Mouse (Mus musculus) left cerebral cortex, adult 2 months (tissue): ENCODE measurements around the gene Olfr370. TPM values are rescaled to one million over a fixed set of nuclear protein-coding genes. Genes with fewer than 3 reads are reported as not detected.
"Not testable (repeated sequence)": the region's sequence is repeated elsewhere in the genome, so short reads cannot be mapped to it uniquely, and the experiment has no call there.

Experiments
- DNase-seq, 2 experiments: peaks; one replicate each; pipeline ENCODE4 v3.0.0; 2021 to 2022; ENCODE audit warnings: low spot score in 2 of 2, mixed read lengths in 1 of 2; ENCODE audit errors: extremely low spot score in 1 of 2
- H3K27ac ChIP-seq: fragments of 200-600 bp; 2 replicates; pipeline ENCODE4 v1.8.1; 2022
- H3K4me3 ChIP-seq: fragments of 200-600 bp; 2 replicates; pipeline ENCODE4 v1.8.1; 2022
- CTCF ChIP-seq: fragments of 200-600 bp; IDR thresholded peaks from 2 replicates; pipeline ENCODE4 v1.8.1; 2022; ENCODE audit warnings: antibody characterized with exemption, mild to moderate bottlenecking, moderate library complexity
- intact Hi-C: fragments of 180-260 bp; cut with DNase I; formaldehyde crosslinking; loops from one replicate; pipeline ENCODE4 v1.15.1; 2025
- total RNA-seq, 2 experiments: library from RNA; stranded (reverse); gene quantifications; 2 replicates each; pipeline ENCODE4 v1.2.3; 2021

Gene Olfr370
- total RNA-seq, 2 experiments from 2014 or later: not detected

DNA sequence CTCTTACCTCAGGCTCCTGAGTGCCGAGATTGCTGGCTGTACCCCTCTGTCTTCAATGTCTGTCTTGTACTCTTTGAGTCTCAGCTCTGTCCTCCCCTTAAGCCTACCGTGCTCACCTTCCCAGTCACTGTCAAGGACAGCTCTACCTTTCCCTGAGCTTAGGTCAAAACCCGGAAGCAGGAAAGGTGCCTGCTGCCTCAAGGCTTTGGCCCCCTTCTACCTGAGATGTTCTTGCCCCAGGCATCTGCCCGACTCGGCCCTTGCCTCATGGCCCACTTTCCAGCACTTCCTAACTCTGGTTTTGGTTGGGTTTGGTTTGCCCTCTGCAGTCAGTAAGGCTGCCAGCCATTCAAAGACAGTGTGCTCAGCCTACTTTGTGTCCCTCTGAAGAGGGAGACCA, 33.2 kb downstream of the Olfr370 start:
- intact Hi-C loops: loop anchor here (5.0 kb wide), 1 partner anchor 54 kb away; no protein-coding TSS in a partner anchor
- no peak overlapping the region for H3K4me3 ChIP-seq
- TF ChIP-seq CTCF: no peak
- H3K27ac ChIP-seq: no peak overlapping the region
- no peak for DNase-seq

DNA sequence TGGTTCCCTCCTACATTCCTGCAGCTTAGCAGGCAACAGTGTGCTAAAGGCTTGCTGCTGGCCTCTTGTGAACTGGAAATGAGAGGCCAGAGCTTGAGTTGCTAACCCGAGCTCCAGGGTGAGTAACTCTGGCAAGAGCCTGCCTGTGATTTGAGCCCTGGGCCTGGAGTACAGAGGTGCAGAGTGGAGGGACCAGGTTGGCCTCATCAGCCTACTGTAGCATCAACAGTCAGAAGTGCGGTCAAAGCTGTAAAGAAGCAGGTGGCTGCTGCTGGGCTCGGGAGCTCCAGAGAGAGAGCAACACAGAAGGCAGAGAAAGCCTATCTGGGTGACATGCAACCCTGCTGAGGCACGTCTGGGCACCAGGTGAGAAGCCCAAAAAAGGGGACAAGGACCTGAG, 33.6 kb downstream of the Olfr370 start:
- no peak for TF ChIP-seq CTCF
- H3K4me3 ChIP-seq: no peak overlapping the region
- peak in 1 of 2 experiments; percentile 11 for DNase-seq
- intact Hi-C loops: loop anchor here (5.0 kb wide), 1 partner anchor 53 kb away; no protein-coding TSS in a partner anchor
- no peak overlapping the region for H3K27ac ChIP-seq

DNA sequence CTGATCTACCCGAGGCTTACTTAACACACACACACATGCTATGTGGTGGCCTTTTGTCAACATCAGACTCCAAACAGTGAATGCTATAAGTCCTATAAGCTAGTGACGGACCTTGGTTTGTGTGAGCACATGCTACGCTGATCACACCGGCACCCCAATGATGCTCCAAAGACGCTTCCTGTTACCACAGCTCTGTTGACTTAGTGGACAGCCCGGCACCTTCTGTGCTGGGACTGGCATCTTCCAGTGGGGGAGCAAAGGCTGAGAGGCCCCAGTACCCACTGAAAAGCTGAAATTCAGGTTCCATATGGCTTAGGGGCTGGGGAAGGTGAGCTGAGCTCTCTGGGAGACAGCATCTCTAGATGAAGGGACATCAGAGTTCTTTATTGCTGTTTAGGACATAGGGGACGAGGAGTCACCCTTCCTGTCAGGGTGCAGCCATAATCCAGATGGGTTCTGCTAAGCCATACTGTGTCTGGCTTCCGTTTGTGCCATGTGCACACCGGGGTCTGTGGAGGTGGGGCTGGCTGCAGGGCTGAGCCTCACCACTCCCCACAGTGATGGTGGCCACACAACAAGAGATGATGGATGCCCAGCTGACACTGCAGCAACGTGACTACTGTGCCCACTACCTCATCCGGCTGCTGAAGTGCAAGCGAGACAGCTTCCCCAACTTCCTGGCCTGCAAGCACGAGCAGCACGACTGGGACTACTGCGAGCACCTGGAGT, 34.9 kb downstream of the Olfr370 start:
- Histone ChIP-seq H3K4me3 (no peak overlapping the region), H3K27ac (no peak overlapping the region; the same call in 1 of the 2 replicates)
- peak; percentile 9 to 13 for DNase-seq
- TF ChIP-seq CTCF: no peak
- intact Hi-C loops: no loop called here

DNA sequence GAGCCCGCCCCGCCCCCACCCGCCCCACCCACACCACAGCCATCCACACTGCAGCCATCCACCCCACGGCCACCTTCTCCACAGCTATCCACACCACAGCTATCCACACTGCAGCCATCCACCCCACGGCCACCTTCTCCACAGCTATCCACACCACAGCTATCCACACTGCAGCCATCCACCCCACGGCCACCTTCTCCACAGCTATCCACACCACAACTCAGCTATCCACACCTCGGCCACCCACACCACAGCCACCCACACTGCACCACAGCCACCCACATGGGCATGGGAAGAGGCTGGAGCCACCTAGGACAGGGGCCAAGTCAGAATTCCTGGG, 35.4 kb downstream of the Olfr370 start:
- H3K4me3 ChIP-seq, H3K27ac ChIP-seq, intact Hi-C loops: not testable (repeated sequence)
- DNase-seq: peak in 1 of 2 experiments; percentile 17

DNA sequence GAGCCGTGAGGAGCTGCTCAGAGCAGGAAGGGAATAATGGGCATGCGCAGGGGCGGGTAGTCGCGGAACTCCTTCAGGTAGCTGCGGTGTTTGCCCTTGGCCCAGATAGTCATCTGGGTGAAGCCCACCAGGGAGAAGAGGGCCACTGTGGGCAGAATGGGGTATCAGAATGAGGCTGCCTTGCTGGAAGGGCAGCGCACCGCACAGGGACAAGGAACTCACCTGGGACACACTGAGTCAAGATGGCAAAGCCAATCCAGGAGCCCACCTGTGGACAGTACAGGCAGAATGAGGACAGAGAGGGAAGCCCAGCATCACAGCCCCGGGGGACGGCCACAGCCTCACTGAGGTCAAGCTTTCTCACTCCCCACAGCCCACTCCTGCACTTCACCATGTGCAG, 36.2 kb downstream of the Olfr370 start:
- H3K27ac ChIP-seq: no peak overlapping the region
- intact Hi-C loops: no loop called here
- no peak for TF ChIP-seq CTCF
- H3K4me3 ChIP-seq: no peak overlapping the region
- no peak for DNase-seq

DNA sequence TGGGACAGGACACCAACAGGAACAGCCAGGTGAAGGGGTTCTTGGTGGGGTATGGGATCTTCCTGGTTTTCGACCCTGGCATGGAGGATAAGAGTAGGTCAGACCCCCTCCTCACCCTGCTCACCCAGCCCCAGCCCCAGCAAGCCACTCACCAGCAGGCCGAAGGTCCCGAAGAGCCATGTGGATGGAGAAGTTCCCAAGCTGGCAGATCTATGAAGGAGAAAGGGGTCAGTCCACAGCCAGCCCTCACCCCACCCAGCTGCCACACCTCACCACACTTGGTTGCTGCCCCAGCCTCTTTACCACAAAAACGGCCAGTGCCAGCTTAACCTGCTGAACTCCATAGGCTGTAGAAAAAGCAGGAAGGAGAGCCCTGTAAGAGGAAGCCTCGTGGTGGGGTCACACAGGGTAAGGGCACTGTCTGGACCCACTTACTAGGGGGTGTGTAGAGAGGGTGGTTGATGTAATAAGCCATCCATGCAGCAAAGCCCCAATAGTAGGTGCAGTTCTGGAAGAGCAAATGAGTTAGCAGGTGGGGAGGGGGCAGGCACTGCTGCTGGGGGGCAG, 36.7 kb downstream of the Olfr370 start:
- H3K27ac ChIP-seq: no peak overlapping the region
- TF ChIP-seq CTCF: no peak
- DNase-seq: no peak
- intact Hi-C loops: no loop called here
- no peak overlapping the region for H3K4me3 ChIP-seq

DNA sequence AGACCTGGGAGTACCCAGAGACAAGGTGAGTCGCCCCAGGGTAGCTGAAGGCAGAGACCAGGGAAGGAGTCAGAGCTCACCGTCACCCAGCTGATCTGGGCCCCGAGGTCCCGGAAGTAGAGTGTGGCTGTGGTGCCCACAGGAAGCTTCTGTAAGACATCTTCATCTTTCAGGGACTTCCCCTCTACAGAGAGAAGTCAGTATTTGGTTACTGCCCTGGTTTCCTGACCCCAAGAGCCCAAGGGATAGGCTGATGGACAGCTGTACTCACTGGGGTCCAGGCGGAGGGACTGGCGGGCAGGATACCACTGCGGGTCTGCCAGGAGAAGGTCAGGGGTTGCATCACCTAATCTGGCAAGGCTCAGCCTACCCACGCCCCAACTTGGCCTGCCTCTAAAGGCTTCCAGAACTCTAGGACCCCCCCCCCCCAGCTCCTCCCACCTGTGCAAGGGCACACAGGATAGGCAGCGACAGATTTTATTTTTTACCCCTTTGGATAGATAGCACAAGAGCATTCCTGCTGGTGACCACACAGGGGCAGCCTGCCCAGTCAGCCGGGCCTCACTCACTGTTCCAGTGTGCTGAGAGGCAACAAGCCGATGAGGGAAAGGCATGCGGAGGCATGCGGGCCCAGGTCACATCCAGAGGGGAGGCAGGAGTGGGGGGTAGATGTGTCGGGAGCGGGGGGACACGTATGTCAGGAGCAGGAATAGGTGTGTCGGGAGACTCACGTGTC, 37.7 kb downstream of the Olfr370 start:
- TF ChIP-seq CTCF: peak; percentile 23
- DNase-seq: peak in 1 of 2 experiments; percentile 35
- intact Hi-C loops: no loop called here

DNA sequence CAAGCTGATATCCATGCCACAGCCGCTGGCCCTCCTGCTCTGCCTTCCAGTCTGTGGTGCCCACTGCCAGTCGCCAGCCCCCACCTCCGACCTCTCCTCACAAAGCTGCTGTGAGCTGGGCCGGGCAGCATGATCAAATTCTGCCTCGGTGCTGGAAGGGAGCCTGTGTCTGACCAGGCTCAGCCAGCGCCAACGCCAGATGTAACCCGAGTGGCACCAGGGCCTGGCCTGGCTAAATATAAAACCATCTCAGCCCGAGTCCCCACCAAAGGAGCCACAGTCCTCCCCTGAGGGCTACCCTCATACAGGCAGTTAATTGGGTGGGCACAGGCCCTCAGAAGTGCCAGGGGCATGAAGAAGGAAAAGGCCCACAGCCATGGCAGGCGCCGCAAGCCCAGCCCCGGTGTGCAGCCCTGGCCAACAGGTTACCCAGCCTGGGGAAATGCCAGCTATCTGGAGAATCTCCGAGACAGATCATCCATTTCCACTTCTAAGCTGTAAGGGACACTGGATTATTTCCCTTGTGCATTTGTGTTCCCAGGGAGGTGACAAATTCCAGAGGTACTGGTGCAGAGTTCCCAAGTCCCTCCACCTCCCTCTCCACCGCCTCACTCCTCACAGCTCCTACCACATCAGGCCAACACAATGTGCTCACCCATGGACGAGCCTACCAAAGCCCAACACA, 39.2 kb downstream of the Olfr370 start:
- no peak for TF ChIP-seq CTCF
- intact Hi-C loops: no loop called here
- DNase-seq: peak; percentile 10 to 12
- no peak overlapping the region for H3K4me3 ChIP-seq
- H3K27ac ChIP-seq: peak overlapping the region; percentile 20; the same call in 1 of the 2 replicates

More for the DNA sequence above, 37.7 kb downstream of the Olfr370 start:
- peak overlapping the region; percentile 20 for H3K27ac ChIP-seq
- no peak overlapping the region for H3K4me3 ChIP-seq

DNA sequence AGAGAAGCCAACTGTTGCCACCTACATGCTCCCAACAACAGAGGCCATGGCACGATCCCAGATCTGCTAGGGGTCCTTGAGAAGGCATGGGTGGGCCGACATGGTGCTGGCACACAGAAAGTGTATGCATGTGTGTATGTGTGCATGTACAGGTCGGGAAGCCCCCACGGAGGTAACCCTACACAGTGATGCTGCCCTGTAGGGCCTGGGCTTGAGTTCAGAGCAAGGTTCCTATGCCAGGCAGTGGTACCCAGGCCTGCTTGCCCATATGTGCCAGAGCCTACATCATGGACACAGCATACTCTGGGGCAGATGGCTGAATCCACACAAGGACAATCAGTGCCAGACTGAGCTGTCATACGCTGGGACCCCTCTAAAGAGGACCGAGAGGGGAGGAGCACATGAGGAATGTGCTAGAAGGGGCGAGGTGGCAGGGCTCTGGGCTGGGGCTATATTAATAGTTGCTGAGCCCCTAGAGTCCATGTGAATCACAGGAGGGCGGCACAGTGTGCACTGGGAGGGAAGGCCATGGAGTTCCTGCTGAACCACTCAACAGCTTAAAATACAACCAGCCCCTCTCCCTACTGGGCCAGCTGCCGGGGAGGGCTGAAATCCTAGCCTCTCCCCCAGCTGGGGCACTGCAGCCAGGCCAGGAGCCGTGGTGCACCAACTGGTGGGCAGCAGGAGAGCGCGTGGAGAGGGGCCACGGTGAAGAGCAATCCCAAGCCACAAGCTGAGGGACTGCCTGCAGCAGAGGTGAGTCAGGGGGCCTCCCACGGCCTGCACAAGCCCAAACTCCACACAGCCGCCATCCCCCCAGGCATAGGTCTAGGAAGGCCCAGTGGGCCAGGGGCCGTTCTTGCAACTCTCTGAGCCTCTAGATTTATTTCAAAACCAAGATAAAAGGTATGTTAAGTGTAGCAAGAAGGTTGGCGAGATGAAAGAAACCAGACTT, 40.3 kb downstream of the Olfr370 start:
- Histone ChIP-seq H3K27ac (peak overlapping the region; percentile 50), H3K4me3 (no peak overlapping the region)
- intact Hi-C loops: no loop called here
- no peak for TF ChIP-seq CTCF
- peak in 1 of 2 experiments; percentile 10 for DNase-seq

DNA sequence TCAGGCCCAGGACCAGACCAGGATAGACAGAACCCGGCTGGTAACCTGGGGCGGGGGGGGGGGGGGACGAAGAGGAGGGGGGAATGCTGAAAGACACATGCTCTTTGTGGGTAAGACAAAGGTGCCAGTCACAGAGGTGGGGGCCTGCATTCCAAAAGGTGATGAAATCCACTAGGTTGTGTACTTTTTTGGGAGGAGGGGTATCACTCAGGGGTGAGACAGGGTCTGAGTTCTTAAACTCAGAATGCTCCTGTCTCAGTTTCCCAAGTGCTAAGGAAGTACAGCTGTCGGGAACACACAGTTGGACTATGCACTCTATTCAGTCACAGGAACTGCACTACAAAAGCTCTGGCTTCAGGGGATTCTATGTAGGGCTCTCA, 40.9 kb downstream of the Olfr370 start:
- DNase-seq: peak in 1 of 2 experiments; percentile 5
- no peak for TF ChIP-seq CTCF
- intact Hi-C loops: no loop called here
- H3K4me3 ChIP-seq: no peak overlapping the region
- peak overlapping the region; percentile 32; the same call in 1 of the 2 replicates for H3K27ac ChIP-seq

DNA sequence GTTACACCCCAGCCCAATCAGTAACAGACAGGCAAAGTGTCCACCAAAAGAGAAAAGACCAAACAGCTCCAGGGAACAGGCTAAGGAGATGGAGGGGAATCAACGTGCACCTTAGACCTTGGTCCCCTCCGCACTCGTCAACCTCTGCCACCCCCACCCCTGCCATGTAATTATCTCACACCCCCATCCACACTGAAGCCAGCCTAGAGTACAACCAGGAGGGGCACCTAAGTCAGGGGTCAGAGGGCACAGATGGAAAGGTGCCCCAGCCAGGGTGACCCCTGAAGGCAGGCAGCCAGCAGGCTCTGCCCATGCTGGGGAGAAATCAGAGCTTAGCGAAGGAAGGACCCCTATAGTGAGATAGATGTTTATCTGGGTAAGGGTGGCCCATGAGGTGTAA, 41.3 kb downstream of the Olfr370 start:
- Histone ChIP-seq H3K27ac (peak overlapping the region; percentile 32; the same call in 1 of the 2 replicates), H3K4me3 (no peak overlapping the region)
- TF ChIP-seq CTCF: no peak
- no peak for DNase-seq
- intact Hi-C loops: no loop called here
